Mouse (Mus musculus): ENCODE measurements around the gene Slc25a10.

DNA sequence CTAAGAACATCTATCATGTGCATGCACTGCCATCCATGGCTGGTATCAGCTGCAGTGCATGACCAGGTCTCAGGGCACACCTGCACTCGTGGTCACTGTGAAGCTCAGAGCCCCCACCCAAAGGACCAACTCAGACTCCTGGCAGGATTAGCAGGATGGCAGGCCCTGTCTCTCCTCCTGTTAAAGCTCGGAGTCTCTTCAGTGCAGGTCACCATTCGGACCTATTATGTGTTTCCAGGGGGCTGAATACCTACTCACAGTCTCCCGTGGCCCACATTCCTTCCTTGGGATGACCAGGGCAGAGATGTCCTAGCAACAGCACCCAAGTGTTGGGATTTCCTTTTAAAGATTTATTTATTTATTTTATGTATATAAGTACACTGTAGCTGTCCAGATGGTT lies 25.5 kb downstream of the Slc25a10 start:
- TF ChIP-seq GATA1 (IDR thresholded peaks at IDR 0.05; ENCODE audit: borderline replicate concordance, low read length) (no peak), FLI1 (IDR thresholded peaks at IDR 0.05; ENCODE audit: low read length) (no peak)
